Mouse (Mus musculus): ENCODE measurements at regions not wholly inside any gene's neighbourhood (a gene's known extent, or its start where the extent isn't known, plus 50 kb on each side); places are given as distances from the start of the nearest gene placed in this dataset.

DNA sequence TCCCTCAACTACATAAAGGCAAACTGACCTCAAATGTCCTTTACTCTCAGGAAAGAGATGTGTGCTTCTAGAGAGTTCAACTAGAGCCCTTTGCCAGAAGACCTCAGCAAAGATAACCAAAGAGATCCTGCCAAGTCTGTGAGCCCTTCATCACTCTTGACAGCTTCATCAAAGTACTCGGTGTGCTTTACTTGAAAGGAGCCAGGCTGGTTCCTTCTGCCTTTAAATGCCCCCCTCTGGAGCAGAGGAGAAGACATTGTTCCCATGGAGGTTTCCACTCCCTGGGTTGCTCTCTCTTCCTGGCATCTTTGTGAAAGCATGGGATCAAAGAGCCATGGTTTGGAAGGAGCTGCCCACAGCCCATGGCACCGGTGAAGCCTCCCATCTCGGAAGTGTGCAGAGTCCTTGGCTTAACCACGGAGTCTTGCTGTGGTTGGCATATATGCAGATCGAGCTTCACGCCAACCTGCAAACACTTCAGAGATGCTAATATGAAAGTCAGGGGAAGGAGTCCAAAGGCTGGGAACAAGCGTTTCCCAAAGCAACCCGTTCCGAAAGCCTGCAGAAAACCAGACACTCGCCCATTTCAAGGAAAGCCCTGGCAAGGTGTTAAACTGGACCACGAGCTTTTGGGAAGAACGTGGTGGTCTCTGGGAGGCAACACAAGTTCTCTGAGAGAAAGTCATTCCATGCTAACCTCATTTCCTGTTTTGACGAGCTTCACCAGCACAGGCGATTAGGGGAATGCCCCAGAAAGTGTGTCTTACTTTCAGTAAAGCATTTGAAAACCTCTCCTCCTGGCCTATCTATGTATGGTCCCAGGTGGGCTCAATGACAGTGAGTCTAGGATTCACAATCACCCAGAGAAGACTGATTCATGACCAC, 223.5 kb upstream of the Spdye4c start:
- H3K9me3 ChIP-seq (ENCODE audit: control insufficient read depth, low read depth, low read length): no peaks in the 10 kb centered on the region
- H3K36me3 ChIP-seq (ENCODE audit: control insufficient read depth, insufficient read depth, low read length): no peaks in the 10 kb centered on the region
- no peak for ATAC-seq (ENCODE audit: insufficient number of reproducible peaks, insufficient read depth, low FRiP score, low read depth)
- WGBS: 83% methylated on average over 14 of the region's 14 CpGs
- H3K4me1 ChIP-seq (ENCODE audit: control insufficient read depth, insufficient read depth, low read length): peaks cover 11% of the 10 kb centered on the region
- no peaks in the 10 kb centered on the region for H3K27me3 ChIP-seq (ENCODE audit: control insufficient read depth, insufficient read depth, low read length)
- no peak overlapping the region for H3K4me3 ChIP-seq (ENCODE audit: low read depth, low read length)
- H3K9ac ChIP-seq (replicated peaks; ENCODE audit: low read depth, low read length): no peak overlapping the region
- H3K4me2 ChIP-seq (replicated peaks; ENCODE audit: low read depth, low read length): no peak overlapping the region
- no peak overlapping the region for H3K27ac ChIP-seq (ENCODE audit: low read length)

DNA sequence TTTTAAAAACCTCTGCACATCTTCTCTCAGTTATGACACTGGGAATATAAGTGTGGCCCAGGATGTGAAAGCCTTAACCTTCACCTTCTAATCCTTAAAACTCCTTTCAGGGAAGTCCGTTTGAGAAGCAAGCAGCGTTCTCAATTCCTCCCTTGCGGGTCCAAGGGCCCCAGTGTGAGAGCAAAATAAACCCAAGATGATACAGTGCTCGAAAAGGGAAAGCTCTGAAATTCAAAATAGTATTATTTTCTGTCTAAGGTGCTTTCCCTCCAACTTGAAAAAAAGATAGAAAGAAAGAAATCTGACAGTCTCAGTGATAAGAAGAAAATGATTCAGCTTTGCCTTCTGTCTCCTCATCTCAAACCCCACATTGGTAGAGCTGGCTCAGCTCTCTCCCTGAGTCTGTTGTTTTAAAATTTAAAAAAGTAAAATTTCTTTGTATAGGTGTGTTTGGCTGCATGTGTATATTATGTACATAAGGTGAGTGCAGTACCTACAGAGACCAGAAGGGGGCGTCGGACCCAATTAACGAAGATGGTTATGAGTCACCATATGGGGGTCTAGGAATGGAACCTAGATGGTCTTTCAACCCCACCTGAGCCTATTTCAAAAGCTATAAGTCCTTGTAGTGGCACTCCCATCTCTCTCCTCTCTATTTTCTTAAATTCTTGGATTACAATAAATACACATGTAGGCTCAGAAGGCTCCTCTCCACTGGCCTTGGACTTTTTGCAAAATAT, 222.3 kb upstream of the Spdye4c start:
- ATAC-seq (ENCODE audit: insufficient number of reproducible peaks, insufficient read depth, low FRiP score, low read depth): no peak
- Histone ChIP-seq H3K27me3 (ENCODE audit: control insufficient read depth, insufficient read depth, low read length) (no peaks in the 10 kb centered on the region), H3K27ac (ENCODE audit: low read length) (no peak overlapping the region), H3K36me3 (ENCODE audit: control insufficient read depth, insufficient read depth, low read length) (no peaks in the 10 kb centered on the region), H3K4me1 (ENCODE audit: control insufficient read depth, insufficient read depth, low read length) (peaks cover 10% of the 10 kb centered on the region), H3K4me2 (replicated peaks; ENCODE audit: low read depth, low read length) (no peak overlapping the region), H3K4me3 (ENCODE audit: low read depth, low read length) (no peak overlapping the region), H3K9ac (replicated peaks; ENCODE audit: low read depth, low read length) (no peak overlapping the region), H3K9me3 (ENCODE audit: control insufficient read depth, low read depth, low read length) (no peaks in the 10 kb centered on the region)
- 66% methylated on average over 7 of the region's 7 CpGs for whole genome bisulfite sequencing

- no peak overlapping the region for H3K4me2 ChIP-seq (replicated peaks; ENCODE audit: low read depth, low read length)
- H3K27me3 ChIP-seq (ENCODE audit: control insufficient read depth, insufficient read depth, low read length): no peaks in the 10 kb centered on the region
- 58% methylated on average over 10 of the region's 10 CpGs for WGBS
- H3K36me3 ChIP-seq (ENCODE audit: control insufficient read depth, insufficient read depth, low read length): no peaks in the 10 kb centered on the region
- no peak overlapping the region for H3K27ac ChIP-seq (ENCODE audit: low read length)
- H3K9ac ChIP-seq (replicated peaks; ENCODE audit: low read depth, low read length): no peak overlapping the region
- H3K4me3 ChIP-seq (ENCODE audit: low read depth, low read length): no peak overlapping the region
- ATAC-seq (ENCODE audit: insufficient number of reproducible peaks, insufficient read depth, low FRiP score, low read depth): no peak
- H3K9me3 ChIP-seq (ENCODE audit: control insufficient read depth, low read depth, low read length): no peaks in the 10 kb centered on the region
- no peaks in the 10 kb centered on the region for H3K4me1 ChIP-seq (ENCODE audit: control insufficient read depth, insufficient read depth, low read length)
These were observed 220.2 kb upstream of the Spdye4c start for GRCm38 (mm10) chr2:128370821-128371220.

DNA sequence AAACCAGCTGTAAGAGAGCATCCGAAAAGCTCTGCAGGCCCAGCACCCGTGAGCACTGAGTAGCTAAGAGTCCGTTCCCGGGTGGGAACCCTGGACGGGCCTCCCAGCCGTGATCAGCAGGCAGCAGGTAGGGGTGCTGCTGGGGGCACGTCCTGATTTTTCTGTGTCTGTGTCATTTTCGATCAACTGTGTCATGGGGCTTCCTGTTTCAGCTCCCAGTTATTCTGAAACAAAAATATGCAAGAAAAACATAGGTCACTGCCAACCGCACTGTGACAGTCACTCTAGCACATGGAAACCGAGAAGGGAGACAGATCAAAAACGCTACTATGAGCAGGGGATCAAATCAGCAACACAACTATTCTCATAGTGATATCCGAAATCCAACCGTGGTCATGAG, 218.8 kb upstream of the Spdye4c start:
- H3K4me3 ChIP-seq (ENCODE audit: low read depth, low read length): no peak overlapping the region
- H3K9me3 ChIP-seq (ENCODE audit: control insufficient read depth, low read depth, low read length): no peaks in the 10 kb centered on the region
- ATAC-seq (ENCODE audit: insufficient number of reproducible peaks, insufficient read depth, low FRiP score, low read depth): no peak
- H3K27me3 ChIP-seq (ENCODE audit: control insufficient read depth, insufficient read depth, low read length): no peaks in the 10 kb centered on the region
- no peak overlapping the region for H3K9ac ChIP-seq (replicated peaks; ENCODE audit: low read depth, low read length)
- no peaks in the 10 kb centered on the region for H3K4me1 ChIP-seq (ENCODE audit: control insufficient read depth, insufficient read depth, low read length)
- H3K27ac ChIP-seq (ENCODE audit: low read length): no peak overlapping the region
- no peak overlapping the region for H3K4me2 ChIP-seq (replicated peaks; ENCODE audit: low read depth, low read length)
- no peaks in the 10 kb centered on the region for H3K36me3 ChIP-seq (ENCODE audit: control insufficient read depth, insufficient read depth, low read length)
- WGBS: 89% methylated on average over 13 of the region's 13 CpGs

DNA sequence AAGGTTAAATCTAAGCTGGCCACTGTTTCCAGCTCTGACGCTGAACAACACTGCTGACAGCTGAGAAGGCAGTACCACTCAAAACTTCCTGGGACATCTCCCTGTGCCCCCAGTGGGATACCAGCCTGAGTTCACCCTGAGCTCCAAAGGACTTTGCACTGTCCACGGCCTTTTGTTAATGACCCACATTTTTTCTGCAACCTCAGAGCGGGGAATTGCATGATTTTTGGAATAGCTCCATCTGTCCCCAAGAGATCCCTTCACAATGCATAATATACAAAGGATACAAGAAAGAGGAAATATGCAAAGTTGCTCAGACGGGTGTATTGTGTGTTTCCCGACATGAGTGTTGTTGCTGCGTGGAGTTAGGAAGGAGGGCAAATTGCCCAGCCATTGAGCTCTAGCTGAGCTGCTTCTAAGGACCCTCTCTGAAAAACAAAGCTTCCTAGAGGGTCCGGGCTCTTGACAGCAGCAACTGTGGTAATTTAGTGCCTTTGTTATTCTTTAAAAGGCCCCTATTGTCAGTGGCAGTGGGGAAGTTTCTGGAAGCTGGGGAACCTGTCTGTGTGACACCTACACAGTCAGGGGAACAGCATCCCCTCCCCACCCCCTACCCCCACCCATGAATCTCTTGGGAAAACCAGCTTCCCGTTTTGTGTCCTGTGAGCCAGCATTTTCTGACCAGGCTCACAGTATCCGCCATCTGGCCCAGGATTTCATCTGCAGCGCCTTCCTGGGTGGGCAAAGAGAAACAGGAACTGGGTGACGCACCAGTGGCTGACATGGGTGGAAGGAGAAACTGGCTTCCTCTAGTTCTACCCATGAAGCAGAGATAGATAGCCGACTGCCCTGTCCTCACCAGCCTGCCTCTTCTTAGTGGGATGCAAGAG, 217.4 kb upstream of the Spdye4c start:
- ATAC-seq (ENCODE audit: insufficient number of reproducible peaks, insufficient read depth, low FRiP score, low read depth): no peak
- H3K4me2 ChIP-seq (replicated peaks; ENCODE audit: low read depth, low read length): no peak overlapping the region
- H3K27ac ChIP-seq (ENCODE audit: low read length): no peak overlapping the region
- H3K9ac ChIP-seq (replicated peaks; ENCODE audit: low read depth, low read length): no peak overlapping the region
- no peak overlapping the region for H3K4me3 ChIP-seq (ENCODE audit: low read depth, low read length)
- WGBS: 61% methylated on average over 12 of the region's 12 CpGs
- no peaks in the 10 kb centered on the region for H3K9me3 ChIP-seq (ENCODE audit: control insufficient read depth, low read depth, low read length)
- H3K4me1 ChIP-seq (ENCODE audit: control insufficient read depth, insufficient read depth, low read length): no peaks in the 10 kb centered on the region
- H3K36me3 ChIP-seq (ENCODE audit: control insufficient read depth, insufficient read depth, low read length): no peaks in the 10 kb centered on the region
- no peaks in the 10 kb centered on the region for H3K27me3 ChIP-seq (ENCODE audit: control insufficient read depth, insufficient read depth, low read length)

DNA sequence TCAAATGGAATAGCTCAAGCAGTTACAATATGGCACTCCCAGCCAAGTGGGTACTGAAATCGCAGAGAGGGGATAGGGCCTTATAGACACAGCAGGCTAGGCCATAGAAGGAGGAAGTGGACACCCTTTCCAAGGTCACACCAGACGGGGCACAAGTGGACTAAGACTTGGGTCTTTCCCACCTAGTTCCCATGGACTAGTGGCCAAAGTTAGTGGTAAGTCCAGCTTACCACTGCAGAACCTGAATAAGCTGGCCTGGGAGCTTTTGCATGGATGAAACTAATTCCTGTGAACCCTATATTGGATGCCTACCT, 216.8 kb upstream of the Spdye4c start:
- H3K4me1 ChIP-seq (ENCODE audit: control insufficient read depth, insufficient read depth, low read length): no peaks in the 10 kb centered on the region
- no peak for ATAC-seq (ENCODE audit: insufficient number of reproducible peaks, insufficient read depth, low FRiP score, low read depth)
- H3K9me3 ChIP-seq (ENCODE audit: control insufficient read depth, low read depth, low read length): no peaks in the 10 kb centered on the region
- H3K27me3 ChIP-seq (ENCODE audit: control insufficient read depth, insufficient read depth, low read length): no peaks in the 10 kb centered on the region
- no peak overlapping the region for H3K4me3 ChIP-seq (ENCODE audit: low read depth, low read length)
- 96% methylated on average over 2 of the region's 2 CpGs for WGBS
- H3K27ac ChIP-seq (ENCODE audit: low read length): no peak overlapping the region
- no peak overlapping the region for H3K9ac ChIP-seq (replicated peaks; ENCODE audit: low read depth, low read length)
- no peak overlapping the region for H3K4me2 ChIP-seq (replicated peaks; ENCODE audit: low read depth, low read length)
- H3K36me3 ChIP-seq (ENCODE audit: control insufficient read depth, insufficient read depth, low read length): no peaks in the 10 kb centered on the region

DNA sequence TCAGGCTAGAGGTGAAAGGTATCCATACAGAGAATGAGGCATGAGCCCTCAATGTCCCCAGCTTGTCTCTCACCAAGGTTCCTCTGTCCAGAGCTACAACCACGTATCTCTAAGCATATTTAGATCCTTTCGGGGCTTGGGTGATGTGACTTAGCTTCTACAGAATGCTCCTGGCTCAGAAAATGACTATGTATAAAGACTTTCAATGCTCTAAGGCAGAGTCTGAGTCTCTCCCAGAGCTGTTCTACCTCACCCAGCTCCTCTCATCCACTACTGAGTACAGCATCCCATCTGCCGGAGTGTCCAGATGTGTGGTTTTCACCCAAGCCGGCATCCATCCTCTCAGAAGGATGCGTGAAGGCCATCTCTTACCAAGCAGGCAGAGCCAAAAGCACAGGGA, 216.1 kb upstream of the Spdye4c start:
- no peak overlapping the region for H3K4me2 ChIP-seq (replicated peaks; ENCODE audit: low read depth, low read length)
- H3K27me3 ChIP-seq (ENCODE audit: control insufficient read depth, insufficient read depth, low read length): no peaks in the 10 kb centered on the region
- ATAC-seq (ENCODE audit: insufficient number of reproducible peaks, insufficient read depth, low FRiP score, low read depth): no peak
- H3K36me3 ChIP-seq (ENCODE audit: control insufficient read depth, insufficient read depth, low read length): no peaks in the 10 kb centered on the region
- H3K4me3 ChIP-seq (ENCODE audit: low read depth, low read length): no peak overlapping the region
- 94% methylated on average over 5 of the region's 5 CpGs for WGBS
- H3K9ac ChIP-seq (replicated peaks; ENCODE audit: low read depth, low read length): no peak overlapping the region
- no peaks in the 10 kb centered on the region for H3K9me3 ChIP-seq (ENCODE audit: control insufficient read depth, low read depth, low read length)
- no peaks in the 10 kb centered on the region for H3K4me1 ChIP-seq (ENCODE audit: control insufficient read depth, insufficient read depth, low read length)
- H3K27ac ChIP-seq (ENCODE audit: low read length): no peak overlapping the region

DNA sequence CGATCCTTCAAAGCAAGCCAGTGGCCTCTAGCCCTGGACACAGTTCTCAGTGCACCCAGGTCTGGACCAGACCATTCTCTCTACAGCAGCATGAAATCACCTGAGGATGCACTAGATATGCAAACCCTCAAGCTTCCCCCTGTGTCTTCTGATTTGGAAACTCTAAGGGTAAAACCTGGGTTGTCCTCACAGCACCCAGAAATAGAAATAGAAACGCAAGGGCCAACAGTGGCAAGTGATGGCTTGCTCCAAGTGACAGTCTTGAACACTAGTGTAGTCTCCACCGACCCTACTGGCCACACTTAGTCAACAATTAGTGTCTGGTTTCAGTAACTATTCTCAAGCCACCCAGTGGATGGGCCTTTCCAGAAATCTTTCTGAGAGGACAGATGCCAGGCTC, 215.2 kb upstream of the Spdye4c start:
- Histone ChIP-seq H3K4me2 (replicated peaks; ENCODE audit: low read depth, low read length) (no peak overlapping the region), H3K4me3 (ENCODE audit: low read depth, low read length) (no peak overlapping the region), H3K9me3 (ENCODE audit: control insufficient read depth, low read depth, low read length) (no peaks in the 10 kb centered on the region), H3K27me3 (ENCODE audit: control insufficient read depth, insufficient read depth, low read length) (no peaks in the 10 kb centered on the region), H3K9ac (replicated peaks; ENCODE audit: low read depth, low read length) (no peak overlapping the region), H3K4me1 (ENCODE audit: control insufficient read depth, insufficient read depth, low read length) (no peaks in the 10 kb centered on the region), H3K36me3 (ENCODE audit: control insufficient read depth, insufficient read depth, low read length) (no peaks in the 10 kb centered on the region), H3K27ac (ENCODE audit: low read length) (no peak overlapping the region)
- ATAC-seq (ENCODE audit: insufficient number of reproducible peaks, insufficient read depth, low FRiP score, low read depth): no peak
- 81% methylated on average over 3 of the region's 3 CpGs for WGBS

Data from stomach, embryonic 14.5 days (tissue).